14 mouse cellular contexts compared by ENCODE assay signal in the genomic region with DNA sequence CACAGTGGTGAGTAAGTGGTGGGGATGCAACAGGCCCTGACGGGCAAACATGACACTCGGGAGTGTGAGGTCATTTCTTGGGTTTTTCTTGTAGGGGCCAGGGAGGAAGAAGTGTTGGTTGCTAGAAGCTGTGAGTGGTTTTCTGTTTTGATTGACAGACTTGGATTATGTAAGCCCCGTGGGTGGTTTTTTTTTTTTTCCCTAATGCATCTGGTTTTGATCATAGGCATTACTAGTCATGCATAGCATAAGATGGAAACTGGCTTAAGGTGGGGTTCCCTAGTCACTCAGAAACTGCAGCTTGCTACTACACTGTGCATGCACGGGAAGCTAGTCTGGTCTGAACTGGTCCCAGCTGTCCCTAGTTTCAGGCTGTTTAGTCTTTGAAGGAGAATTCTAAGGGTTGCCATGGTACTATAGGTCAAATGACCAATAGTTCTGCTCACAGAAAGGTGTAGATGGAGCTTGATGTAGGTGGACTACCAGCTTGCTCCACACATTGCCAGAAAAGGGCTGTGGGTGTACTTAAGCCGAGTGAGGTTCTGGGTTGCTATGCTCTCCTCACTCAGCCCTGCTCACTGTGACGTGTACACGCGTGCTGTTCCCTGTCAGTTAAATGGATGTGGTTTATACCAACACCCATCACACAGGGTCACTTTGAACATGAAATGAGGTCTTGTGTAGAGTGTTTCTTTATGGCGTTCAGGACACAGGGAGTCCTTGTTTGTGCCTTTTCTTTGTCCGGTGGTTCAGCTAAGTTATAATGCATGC.
DNase-seq lines count a peak whose midpoint lies in the region; ATAC-seq lines count a peak whose summit lies in the region.
"Had no signal": no experiment of that assay in that cellular context is flagged by ENCODE, and none has a peak within 500 bp of the region (broad histone marks: within the 10 kb centered on the region; RNA-seq: fewer than 3 reads in every experiment).

No protein-coding gene starts in this region.

- H3K9me3 ChIP-seq in limb, embryonic 12.5 days = no peaks in the 10 kb centered on the region

- H3K36me3 ChIP-seq in limb, embryonic 12.5 days = no peaks in the 10 kb centered on the region

- no peaks in the 10 kb centered on the region for H3K27me3 ChIP-seq in limb, embryonic 12.5 days

- no peak overlapping the region for H3K9ac ChIP-seq in limb, embryonic 12.5 days (replicated peaks)
- H3K9ac ChIP-seq: liver, embryonic 14.5 days had no signal

- H3K4me1 ChIP-seq in limb, embryonic 12.5 days (replicated peaks) = peaks cover 14% of the 10 kb centered on the region; the same call in 1 of the 2 replicates

- H3K27ac ChIP-seq in limb, embryonic 12.5 days = peak overlapping the region; percentile 59
- H3K27ac ChIP-seq: liver, embryonic 14.5 days had no signal

- WGBS in limb, embryonic 12.5 days = 68% methylated on average over 10 of the region's 10 CpGs

- DNase-seq in embryo, embryonic 10.5 days (ENCODE audit: low spot score) = peak; percentile 12
- DNase-seq in embryo, embryonic 9.5 days (ENCODE audit: extremely low spot score) = no peak
- DNase-seq in spleen, postnatal 36 days (ENCODE audit: low spot score in 2 of 2) = peak; percentile 46 to 56
- DNase-seq in spleen, postnatal 14 days (ENCODE audit: low spot score in 2 of 2) = no peak
- DNase-seq in lung, adult 18-20 months = no peak
- no peak for DNase-seq in layer of hippocampus, adult 11-12 months (ENCODE audit: low spot score)
- DNase-seq: cerebellum, adult 8-10 months; lung, postnatal 4 days had no signal

- no peak overlapping the region for H3K4me3 ChIP-seq in limb, embryonic 12.5 days (replicated peaks)

- no peak overlapping the region for H3K4me2 ChIP-seq in limb, embryonic 12.5 days

- peak; percentile 59; the same call in 1 of the 2 replicates for ATAC-seq in limb, embryonic 12.5 days (ENCODE audit: insufficient number of reproducible peaks, insufficient read depth, low FRiP score, low TSS enrichment, low read depth)
- no peak for ATAC-seq in frontal cortex, adult (ENCODE audit: low TSS enrichment)
- ATAC-seq: forebrain, embryonic 16.5 days; hindbrain, embryonic 16.5 days; midbrain, embryonic 16.5 days had no signal

Comparison
In these comparisons a context has a peak if more than half of its experiments do, and no peak if none do; other contexts are left out.
1. DNase-seq: peak in embryo, embryonic 10.5 days (single experiment) and spleen, postnatal 36 days (2 of 2); none in embryo, embryonic 9.5 days (single experiment), spleen, postnatal 14 days (0 of 2), lung, adult 18-20 months (0 of 2) and layer of hippocampus, adult 11-12 months (single experiment).